Mouse (Mus musculus) lung, embryonic 16.5 days (tissue): ENCODE measurements around the gene Pde4a. TPM values are rescaled to one million over a fixed set of nuclear protein-coding genes. Genes with fewer than 3 reads are reported as not detected.

Experiments used
- ATAC-seq: fragments of 200-750 bp; cut with Nextera tagmentation; 2 replicates; pipeline ENCODE4 v1.8.0; 2017; ENCODE audit warnings: low read depth, mild to moderate bottlenecking, moderate library complexity
- H3K27ac ChIP-seq: fragments of 300-500 bp; sonication (generic); 2 replicates; pipeline ENCODE4 v1.5.1; 2014; ENCODE audit warnings: mild to moderate bottlenecking, control low read depth, low read length
- H3K27me3 ChIP-seq: fragments of 300-500 bp; sonication (generic); 2 replicates; pipeline ENCODE4 v1.6.1; 2014; ENCODE audit warnings: low read depth, low read length, mixed read lengths; ENCODE audit not compliant: control insufficient read depth, insufficient read depth
- H3K36me3 ChIP-seq: fragments of 300-500 bp; sonication (generic); 2 replicates; pipeline ENCODE4 v1.6.1; 2014; ENCODE audit warnings: low read length; ENCODE audit not compliant: control insufficient read depth, insufficient read depth
- H3K4me1 ChIP-seq: fragments of 300-500 bp; sonication (generic); replicated peaks from 2 replicates; pipeline ENCODE4 v1.6.1; 2014; ENCODE audit warnings: low read length, mixed read lengths; ENCODE audit not compliant: control insufficient read depth, insufficient read depth
- H3K4me2 ChIP-seq: fragments of 300-500 bp; sonication (generic); 2 replicates; pipeline ENCODE4 v1.6.1; 2014; ENCODE audit warnings: low read depth, low read length, control low read depth
- H3K4me3 ChIP-seq: fragments of 300-500 bp; sonication (generic); 2 replicates; pipeline ENCODE4 v1.5.1; 2014; ENCODE audit warnings: mild to moderate bottlenecking, low read length, control low read depth
- H3K9ac ChIP-seq: fragments of 300-500 bp; sonication (generic); 2 replicates; pipeline ENCODE4 v1.6.1; 2014; ENCODE audit warnings: low read length, control low read depth
- H3K9me3 ChIP-seq: fragments of 300-500 bp; sonication (generic); 2 replicates; pipeline ENCODE4 v1.6.1; 2016; ENCODE audit warnings: low read length; ENCODE audit not compliant: control insufficient read depth
- WGBS: fragments of 180-500 bp; shearing (Covaris S2); extraction: QIAGEN DNeasy Blood & Tissue Kit; methylation state at CpG from one replicate; pipeline ENCODE4 v1.1.7; 2014; 5-methylcytosine and 5-hydroxymethylcytosine counted together
- polyA plus RNA-seq: library from polyadenylated mRNA; unstranded; fragments of >200 nt; fragmentation: Nextera tagmentation; extraction: Ambion mirVana; gene quantifications from 2 replicates; pipeline ENCODE4 v1.2.1, GENCODE M21; 2015

The Pde4a gene
- polyA plus RNA-seq, 1 experiment from 2014 or later = 11.0 TPM

GRCm38 (mm10) chr9:21232867-21233266, 67.4 kb downstream of the Pde4a start:
- no peak for ATAC-seq
- Histone ChIP-seq H3K4me3 (no peak overlapping the region), H3K9ac (no peak overlapping the region), H3K27me3 (no peaks in the 10 kb centered on the region), H3K4me2 (no peak overlapping the region), H3K9me3 (no peaks in the 10 kb centered on the region), H3K36me3 (peaks cover 29% of the 10 kb centered on the region), H3K4me1 (peaks cover 12% of the 10 kb centered on the region), H3K27ac (no peak overlapping the region)
- WGBS = 88% methylated on average over 5 of the region's 5 CpGs

GRCm38 (mm10) chr9:21233366-21233765, 67.9 kb downstream of the Pde4a start:
- H3K9ac ChIP-seq = no peak overlapping the region
- H3K4me2 ChIP-seq = no peak overlapping the region
- peaks cover 29% of the 10 kb centered on the region for H3K36me3 ChIP-seq
- H3K27ac ChIP-seq = no peak overlapping the region
- H3K9me3 ChIP-seq = no peaks in the 10 kb centered on the region
- no peak overlapping the region for H3K4me3 ChIP-seq
- H3K4me1 ChIP-seq = peaks cover 13% of the 10 kb centered on the region
- no peaks in the 10 kb centered on the region for H3K27me3 ChIP-seq
- ATAC-seq = no peak
- 92% methylated on average over 29 of the region's 29 CpGs for WGBS

- no peak overlapping the region for H3K4me3 ChIP-seq
- H3K27me3 ChIP-seq = no peaks in the 10 kb centered on the region
- 87% methylated on average over 28 of the region's 28 CpGs for WGBS
- H3K36me3 ChIP-seq = peaks cover 29% of the 10 kb centered on the region
- ATAC-seq = no peak
- peaks cover 13% of the 10 kb centered on the region for H3K4me1 ChIP-seq
- H3K9me3 ChIP-seq = no peaks in the 10 kb centered on the region
- no peak overlapping the region for H3K9ac ChIP-seq
- no peak overlapping the region for H3K4me2 ChIP-seq
- H3K27ac ChIP-seq = no peak overlapping the region
Observed at GRCm38 (mm10) chr9:21233805-21234204, 68.3 kb downstream of the Pde4a start.

GRCm38 (mm10) chr9:21235341-21235740, 69.8 kb downstream of the Pde4a start:
- Histone ChIP-seq H3K4me1 (peaks cover 15% of the 10 kb centered on the region), H3K4me3 (no peak overlapping the region), H3K27ac (no peak overlapping the region), H3K27me3 (no peaks in the 10 kb centered on the region), H3K9ac (no peak overlapping the region), H3K36me3 (peaks cover 29% of the 10 kb centered on the region), H3K9me3 (no peaks in the 10 kb centered on the region), H3K4me2 (no peak overlapping the region)
- 77% methylated on average over 4 of the region's 4 CpGs for WGBS
- no peak for ATAC-seq

GRCm38 (mm10) chr9:21236991-21237367, 71.5 kb downstream of the Pde4a start:
- Histone ChIP-seq H3K36me3 (peaks cover 21% of the 10 kb centered on the region), H3K4me2 (peak overlapping the region; percentile 73), H3K4me3 (peak overlapping the region; percentile 95), H3K9ac (peak overlapping the region; percentile 100), H3K9me3 (no peaks in the 10 kb centered on the region), H3K27me3 (peaks cover 1% of the 10 kb centered on the region; the same call in 1 of the 2 replicates), H3K4me1 (peaks cover 15% of the 10 kb centered on the region), H3K27ac (no peak overlapping the region; the same call in 1 of the 2 replicates)
- WGBS = 77% methylated on average over 25 of the region's 25 CpGs
- ATAC-seq = no peak

- Histone ChIP-seq H3K4me1 (peaks cover 15% of the 10 kb centered on the region), H3K9me3 (no peaks in the 10 kb centered on the region), H3K4me3 (peak overlapping the region; percentile 95), H3K4me2 (peak overlapping the region; percentile 73), H3K9ac (peak overlapping the region; percentile 100), H3K27ac (peak overlapping the region; percentile 83), H3K36me3 (peaks cover 21% of the 10 kb centered on the region), H3K27me3 (peaks cover 6% of the 10 kb centered on the region; the same call in 1 of the 2 replicates)
- ATAC-seq = peak; percentile 19; the same call in 1 of the 2 replicates
- WGBS = 13% methylated on average over 19 of the region's 19 CpGs
Observed at GRCm38 (mm10) chr9:21237368-21238003, 72.0 kb downstream of the Pde4a start.

- H3K36me3 ChIP-seq = peaks cover 19% of the 10 kb centered on the region
- ATAC-seq = peak; percentile 1; the same call in 1 of the 2 replicates
- H3K9ac ChIP-seq = peak overlapping the region; percentile 100
- H3K4me2 ChIP-seq = peak overlapping the region; percentile 73
- 1% methylated on average over 20 of the region's 31 CpGs for WGBS
- peaks cover 13% of the 10 kb centered on the region for H3K27me3 ChIP-seq
- peaks cover 15% of the 10 kb centered on the region for H3K4me1 ChIP-seq
- H3K27ac ChIP-seq = peak overlapping the region; percentile 83
- H3K9me3 ChIP-seq = peaks cover 4% of the 10 kb centered on the region; the same call in 1 of the 2 replicates
- peak overlapping the region; percentile 95 for H3K4me3 ChIP-seq
Observed at GRCm38 (mm10) chr9:21238004-21238732, 72.7 kb downstream of the Pde4a start.

GRCm38 (mm10) chr9:21238733-21239464, 73.4 kb downstream of the Pde4a start, which contains the start of gene Keap1:
TSS of gene Keap1 (minus strand) at chr9:21239361.
- Histone ChIP-seq H3K36me3 (peaks cover 12% of the 10 kb centered on the region), H3K9ac (peak within 1 kb of the TSS; percentile 100), H3K4me3 (peak within 1 kb of the TSS; percentile 95), H3K4me2 (peak within 1 kb of the TSS; percentile 73), H3K9me3 (peaks cover 4% of the 10 kb centered on the region; the same call in 1 of the 2 replicates), H3K4me1 (peaks cover 17% of the 10 kb centered on the region), H3K27ac (peak within 1 kb of the TSS; percentile 83), H3K27me3 (peaks cover 20% of the 10 kb centered on the region)
- peak; percentile 93 for ATAC-seq
- WGBS = under 1% methylated on average over 55 of the region's 90 CpGs

- Histone ChIP-seq H3K4me3 (peak overlapping the region; percentile 95), H3K36me3 (peaks cover 9% of the 10 kb centered on the region), H3K9me3 (peaks cover 4% of the 10 kb centered on the region; the same call in 1 of the 2 replicates), H3K27ac (peak overlapping the region; percentile 83), H3K4me1 (peaks cover 21% of the 10 kb centered on the region), H3K4me2 (peak overlapping the region; percentile 73), H3K27me3 (peaks cover 26% of the 10 kb centered on the region), H3K9ac (peak overlapping the region; percentile 100)
- WGBS = 30% methylated on average over 4 of the region's 4 CpGs
- ATAC-seq = no peak
Observed at GRCm38 (mm10) chr9:21239465-21239848, 73.9 kb downstream of the Pde4a start.
